Mouse (Mus musculus) neural tube, embryonic 15.5 days (tissue): ENCODE measurements around the gene Tbce. TPM values are rescaled to one million over a fixed set of nuclear protein-coding genes. Genes with fewer than 3 reads are reported as not detected.
"Not testable (repeated sequence)": the region's sequence is repeated elsewhere in the genome, so short reads cannot be mapped to it uniquely, and the experiment has no call there.

Experiments
- ATAC-seq: fragments of 200-750 bp; cut with Nextera tagmentation; 2 replicates; pipeline ENCODE4 v1.8.0; 2017; ENCODE audit warnings: mild to moderate bottlenecking, moderate TSS enrichment, moderate library complexity; ENCODE audit not compliant: low FRiP score
- H3K27ac ChIP-seq: fragments of 300-500 bp; sonication (generic); replicated peaks from 2 replicates; pipeline ENCODE4 v1.5.1; 2015; ENCODE audit warnings: mild to moderate bottlenecking, inconsistent platforms
- H3K27me3 ChIP-seq: fragments of 300-500 bp; sonication (generic); replicated peaks from 2 replicates; pipeline ENCODE4 v1.6.1; 2015; ENCODE audit warnings: inconsistent platforms
- H3K36me3 ChIP-seq: fragments of 300-500 bp; sonication (generic); 2 replicates; pipeline ENCODE4 v1.6.1; 2015; ENCODE audit warnings: inconsistent platforms
- H3K4me1 ChIP-seq: fragments of 300-500 bp; sonication (generic); 2 replicates; pipeline ENCODE4 v1.6.1; 2015; ENCODE audit warnings: inconsistent platforms
- H3K4me2 ChIP-seq: fragments of 300-500 bp; sonication (generic); 2 replicates; pipeline ENCODE4 v1.6.1; 2015; ENCODE audit warnings: inconsistent platforms, mild to moderate bottlenecking, moderate library complexity
- H3K4me3 ChIP-seq: fragments of 300-500 bp; sonication (generic); replicated peaks from 2 replicates; pipeline ENCODE4 v1.5.1; 2015; ENCODE audit warnings: mild to moderate bottlenecking, inconsistent platforms
- H3K9ac ChIP-seq: fragments of 300-500 bp; sonication (generic); replicated peaks from 2 replicates; pipeline ENCODE4 v1.6.1; 2015; ENCODE audit warnings: mild to moderate bottlenecking, inconsistent platforms
- H3K9me3 ChIP-seq: fragments of 300-500 bp; sonication (generic); replicated peaks from 2 replicates; pipeline ENCODE4 v1.6.1; 2016; ENCODE audit warnings: inconsistent platforms
- WGBS: fragments of 180-500 bp; shearing (Covaris S2); methylation state at CpG from one replicate; pipeline ENCODE4 v1.1.7; 2015; ENCODE audit warnings: mixed read lengths; 5-methylcytosine and 5-hydroxymethylcytosine counted together
- polyA plus RNA-seq: library from polyadenylated mRNA; unstranded; fragments of >200 nt; fragmentation: Nextera tagmentation; extraction: Ambion mirVana; gene quantifications from 2 replicates; pipeline ENCODE4 v1.2.1, GENCODE M21; 2015

The Tbce gene
- polyA plus RNA-seq, 1 experiment from 2014 or later, result 112 TPM

DNA sequence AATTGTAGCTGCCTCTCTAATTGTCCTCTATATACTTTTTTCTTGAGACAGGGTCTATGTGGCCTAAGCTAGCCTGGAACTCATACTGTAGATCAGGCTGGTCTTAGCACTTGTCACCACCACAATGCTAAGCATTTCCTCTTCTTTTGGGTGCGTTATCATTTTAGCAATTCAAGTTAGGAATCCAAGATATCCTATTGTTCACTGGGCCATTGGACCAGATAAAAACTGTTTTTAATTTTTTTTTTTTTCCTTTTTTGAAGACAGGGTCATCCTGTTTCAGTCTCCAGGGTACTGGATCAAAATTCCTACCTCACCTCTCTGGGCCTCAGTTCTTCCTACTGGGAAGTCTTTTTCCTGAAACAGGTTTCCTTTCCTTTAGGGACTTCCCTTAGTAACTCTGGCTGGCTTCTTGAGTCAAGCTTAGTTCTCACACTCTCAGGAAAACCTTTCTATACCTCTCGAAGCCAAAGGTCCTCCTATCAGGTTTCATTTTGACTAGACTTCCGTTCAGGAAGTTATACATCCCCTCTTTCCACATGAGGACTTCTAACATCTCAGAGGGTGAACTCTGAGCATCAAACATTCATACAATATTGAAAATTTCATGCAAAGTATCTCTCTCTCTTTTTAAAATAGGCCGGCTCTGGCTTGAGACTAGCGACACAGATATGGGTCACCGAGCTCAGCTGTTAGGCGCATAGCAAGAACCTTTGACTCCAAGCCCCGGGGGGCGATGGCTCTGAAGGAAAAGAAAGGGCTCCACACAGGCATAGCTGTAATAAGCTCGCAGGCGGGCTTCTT, 23.0 kb upstream of the Tbce start:
- no peaks in the 10 kb centered on the region for H3K27me3 ChIP-seq
- peak overlapping the region; percentile 76 for H3K4me3 ChIP-seq
- H3K4me2 ChIP-seq, result peak overlapping the region; percentile 78
- no peak for ATAC-seq
- H3K9ac ChIP-seq, result peak overlapping the region; percentile 84
- H3K9me3 ChIP-seq, result no peaks in the 10 kb centered on the region
- H3K27ac ChIP-seq, result peak overlapping the region; percentile 96
- WGBS, result 6% methylated on average over 11 of the region's 11 CpGs
- H3K4me1 ChIP-seq, result peaks cover 40% of the 10 kb centered on the region
- H3K36me3 ChIP-seq, result 0 out of 2 replicates have a peak, but pooled peaks cover 3% of the 10 kb centered on the region

DNA sequence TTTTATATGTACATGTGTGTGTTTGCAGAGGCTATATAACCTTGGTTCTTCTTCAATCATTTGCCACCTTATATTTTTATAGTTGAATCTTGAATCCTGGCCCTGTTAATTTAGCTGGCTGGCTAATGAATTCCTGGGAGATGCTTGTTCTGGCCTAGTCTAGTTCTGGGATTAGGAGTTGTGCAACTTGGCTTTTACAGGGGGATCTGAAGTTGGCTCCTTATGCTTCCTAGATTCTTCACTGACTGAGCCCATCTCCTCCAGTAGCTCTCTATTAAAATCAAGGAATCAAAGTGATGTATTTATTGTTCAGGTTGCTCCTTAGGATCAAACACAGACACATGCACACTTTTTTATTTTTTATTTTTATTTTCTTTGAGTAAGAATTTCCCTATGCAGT, 20.1 kb upstream of the Tbce start:
- ATAC-seq, result no peak
- H3K4me2 ChIP-seq, result no peak overlapping the region
- H3K27ac ChIP-seq, result no peak overlapping the region
- H3K4me3 ChIP-seq, result no peak overlapping the region
- peaks cover 20% of the 10 kb centered on the region for H3K36me3 ChIP-seq
- no peak overlapping the region for H3K9ac ChIP-seq
- H3K9me3 ChIP-seq, result no peaks in the 10 kb centered on the region
- H3K27me3 ChIP-seq, result no peaks in the 10 kb centered on the region
- H3K4me1 ChIP-seq, result peaks cover 25% of the 10 kb centered on the region

DNA sequence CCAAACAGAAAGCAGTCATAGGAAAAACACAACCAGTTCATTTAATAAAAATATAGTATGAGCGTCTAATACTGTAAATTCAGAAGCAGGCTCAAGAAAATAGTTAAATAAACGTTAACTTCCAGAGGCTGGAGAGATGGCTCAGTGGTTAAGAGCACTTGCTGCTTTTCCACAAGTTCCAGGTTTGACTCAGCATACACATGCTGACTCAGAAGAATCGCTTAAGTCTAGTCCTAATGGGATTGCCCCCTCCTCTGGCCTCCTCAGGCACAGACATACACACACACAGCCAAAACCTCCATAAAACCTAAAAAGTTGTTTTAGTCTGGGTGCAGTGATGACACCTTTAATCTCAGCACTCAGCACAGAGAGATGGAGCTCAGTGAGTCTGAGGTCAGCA, 17.4 kb upstream of the Tbce start:
- Histone ChIP-seq H3K27me3 (no peaks in the 10 kb centered on the region), H3K9ac (no peak overlapping the region), H3K9me3 (no peaks in the 10 kb centered on the region), H3K27ac (no peak overlapping the region), H3K36me3 (peaks cover 46% of the 10 kb centered on the region), H3K4me1 (peaks cover 17% of the 10 kb centered on the region), H3K4me2 (no peak overlapping the region), H3K4me3 (no peak overlapping the region)
- 97% methylated on average over 3 of the region's 3 CpGs for WGBS
- no peak for ATAC-seq

DNA sequence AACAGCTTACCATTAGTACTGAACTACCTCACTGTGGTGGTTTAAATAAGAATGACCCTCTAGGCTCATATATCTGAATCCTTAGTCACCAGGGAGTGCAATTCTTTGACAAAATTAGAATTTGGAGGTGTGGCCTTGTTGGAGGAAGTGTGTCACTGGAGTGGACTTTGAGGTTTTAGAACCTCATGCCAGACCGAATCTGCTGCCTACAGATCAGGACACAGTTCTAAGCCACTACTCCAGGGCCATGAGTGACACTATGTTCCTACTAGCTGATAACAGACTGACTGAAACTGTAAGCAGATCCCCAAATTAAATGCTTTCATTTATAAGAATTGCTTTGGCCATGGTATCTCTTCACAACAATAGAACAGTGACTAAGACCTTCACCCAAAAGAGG, 10.4 kb upstream of the Tbce start:
- no peak overlapping the region for H3K4me3 ChIP-seq
- no peak overlapping the region for H3K27ac ChIP-seq
- H3K36me3 ChIP-seq, result peaks cover 77% of the 10 kb centered on the region
- H3K27me3 ChIP-seq, result no peaks in the 10 kb centered on the region
- WGBS, result 92% methylated on average over 1 of the region's 1 CpGs
- ATAC-seq, result no peak
- no peak overlapping the region for H3K4me2 ChIP-seq
- no peaks in the 10 kb centered on the region for H3K9me3 ChIP-seq
- no peaks in the 10 kb centered on the region for H3K4me1 ChIP-seq
- H3K9ac ChIP-seq, result no peak overlapping the region

DNA sequence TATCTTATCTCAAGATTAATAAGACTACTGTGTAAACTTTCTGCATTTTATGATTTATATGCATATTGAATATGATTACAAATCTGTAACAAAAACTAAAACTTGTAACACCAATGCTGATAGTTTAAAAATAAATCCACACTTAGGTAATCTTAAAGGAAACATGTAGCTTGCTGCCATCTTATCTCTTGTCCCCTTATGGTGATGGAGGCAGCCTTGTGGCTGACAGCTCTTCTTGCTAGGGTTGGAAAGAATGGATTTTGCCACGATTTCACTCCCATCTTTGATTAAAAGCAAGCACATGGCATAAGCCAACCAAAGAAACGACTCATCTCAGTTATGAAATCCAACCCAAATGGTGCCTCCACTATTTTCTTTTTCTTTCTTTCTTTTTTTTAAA, 5.1 kb upstream of the Tbce start:
- no peaks in the 10 kb centered on the region for H3K27me3 ChIP-seq
- ATAC-seq, result no peak
- no peak overlapping the region for H3K27ac ChIP-seq
- H3K9ac ChIP-seq, result no peak overlapping the region
- no peak overlapping the region for H3K4me2 ChIP-seq
- H3K36me3 ChIP-seq, result peaks cover 33% of the 10 kb centered on the region
- 73% methylated on average over 2 of the region's 2 CpGs for WGBS
- H3K9me3 ChIP-seq, result no peaks in the 10 kb centered on the region
- H3K4me3 ChIP-seq, result no peak overlapping the region
- H3K4me1 ChIP-seq, result peaks cover 8% of the 10 kb centered on the region

DNA sequence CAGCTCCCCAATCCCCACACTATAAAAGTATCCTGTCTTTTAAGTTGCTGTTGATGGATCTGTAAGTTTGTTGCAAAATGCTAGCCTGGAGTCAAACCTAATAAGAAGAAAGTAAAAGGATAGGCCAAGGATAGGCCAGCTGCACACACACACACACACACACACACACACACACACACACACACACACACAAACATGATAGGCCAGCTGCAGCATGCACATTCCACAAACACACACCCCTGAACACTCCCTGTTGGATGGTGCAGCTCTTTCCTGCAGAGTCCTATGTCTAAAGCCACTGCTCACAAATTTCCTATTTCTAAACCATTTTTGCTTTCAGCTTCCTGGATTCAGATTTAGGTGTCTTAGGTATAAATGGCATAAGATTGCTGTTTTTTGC, 4.4 kb upstream of the Tbce start:
- H3K4me2 ChIP-seq, result no peak overlapping the region
- no peak for ATAC-seq
- H3K9ac ChIP-seq, result no peak overlapping the region
- H3K4me3 ChIP-seq, result no peak overlapping the region
- H3K4me1 ChIP-seq, result peaks cover 8% of the 10 kb centered on the region
- no peaks in the 10 kb centered on the region for H3K9me3 ChIP-seq
- H3K36me3 ChIP-seq, result peaks cover 27% of the 10 kb centered on the region
- no peaks in the 10 kb centered on the region for H3K27me3 ChIP-seq
- H3K27ac ChIP-seq, result no peak overlapping the region

DNA sequence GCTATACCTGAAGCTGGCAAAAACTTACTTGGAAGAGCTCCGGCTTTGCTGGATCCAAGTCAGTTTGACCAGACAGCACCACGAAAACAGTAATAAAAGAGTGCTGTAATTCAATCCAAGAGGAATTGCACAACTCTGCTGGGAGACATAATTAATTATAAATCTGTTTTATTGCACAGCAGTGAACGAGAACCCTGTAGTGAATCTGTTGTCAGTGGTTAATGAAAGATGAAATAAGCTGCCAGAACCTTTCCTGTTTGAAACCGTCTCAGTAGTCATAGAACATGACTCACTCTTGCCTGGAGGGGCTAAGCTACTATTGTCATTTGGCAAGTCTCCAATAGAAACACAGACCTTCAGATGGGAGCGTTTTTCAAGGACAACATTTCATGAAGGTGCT, 748 bp upstream of the Tbce start:
- 16% methylated on average over 5 of the region's 5 CpGs for WGBS
- no peak for ATAC-seq
- no peaks in the 10 kb centered on the region for H3K27me3 ChIP-seq
- H3K9ac ChIP-seq, result peak overlapping the region; percentile 86
- peak overlapping the region; percentile 98; the same call in 1 of the 2 replicates for H3K27ac ChIP-seq
- H3K4me1 ChIP-seq, result peaks cover 22% of the 10 kb centered on the region
- peak overlapping the region; percentile 68 for H3K4me3 ChIP-seq
- no peaks in the 10 kb centered on the region for H3K9me3 ChIP-seq
- peak overlapping the region; percentile 80 for H3K4me2 ChIP-seq
- H3K36me3 ChIP-seq, result peaks cover 2% of the 10 kb centered on the region; the same call in 1 of the 2 replicates

DNA sequence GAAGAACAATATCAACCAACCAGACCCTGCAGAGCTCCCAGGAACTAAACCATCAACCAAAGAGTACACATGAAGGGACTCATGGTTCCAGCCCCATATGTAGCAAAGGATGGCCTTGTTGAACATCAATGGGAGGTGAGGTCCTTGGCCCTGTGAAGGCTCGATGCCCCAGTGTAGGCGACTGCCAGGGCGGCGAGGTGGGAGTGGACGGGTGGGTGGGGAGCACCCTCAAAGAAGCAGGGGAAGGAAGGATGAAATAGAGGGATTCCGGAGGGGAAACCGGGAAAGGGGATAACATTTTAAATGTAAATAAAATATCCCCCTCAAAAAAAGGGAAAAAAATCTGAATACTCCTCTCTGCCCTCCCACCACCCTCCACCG, 537 bp downstream of the Tbce start:
- WGBS, result 3% methylated on average over 8 of the region's 8 CpGs
- H3K27me3 ChIP-seq, result no peaks in the 10 kb centered on the region
- peak; percentile 63 for ATAC-seq

DNA sequence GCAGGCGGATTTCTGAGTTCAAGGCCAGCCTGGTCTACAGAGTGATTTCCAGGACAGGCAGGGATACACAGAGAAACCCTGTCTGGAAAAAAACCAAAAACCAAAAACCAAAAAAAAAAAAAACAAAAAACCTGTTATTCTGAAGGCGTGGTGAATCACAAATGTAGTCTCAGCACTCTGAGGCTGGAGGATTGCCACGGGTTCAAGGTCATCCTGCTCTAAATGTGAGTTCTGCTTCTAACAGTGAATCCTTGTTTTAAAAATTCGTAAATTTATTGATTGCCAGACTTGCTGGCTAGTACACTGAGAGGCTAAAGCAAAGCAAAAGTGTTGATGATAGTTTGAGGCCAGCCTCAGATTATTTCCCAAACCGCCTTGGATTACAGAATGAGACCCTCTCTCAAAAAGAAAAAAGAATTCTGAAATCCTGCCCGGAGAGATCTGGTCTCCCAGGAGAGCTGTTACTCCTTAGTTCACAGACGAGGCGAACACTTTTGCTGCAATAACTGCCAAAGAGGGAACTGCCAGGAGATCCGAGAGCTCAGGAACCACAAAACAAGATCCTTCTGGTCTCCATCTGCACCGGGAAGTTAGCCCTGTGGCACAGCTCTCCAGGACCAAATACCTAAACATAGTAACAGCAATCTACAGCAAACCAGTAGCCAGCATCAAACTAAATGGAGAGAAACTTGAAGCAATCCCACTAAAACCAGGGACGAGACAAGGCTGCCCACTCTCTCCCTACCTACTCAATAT, 3.4 kb downstream of the Tbce start:
- 88% methylated on average over 11 of the region's 11 CpGs for WGBS

More for the DNA sequence above, 537 bp downstream of the Tbce start:
- H3K4me2 ChIP-seq, result peak overlapping the region; percentile 80
- H3K9me3 ChIP-seq, result no peaks in the 10 kb centered on the region
- H3K9ac ChIP-seq, result peak overlapping the region; percentile 86
- H3K4me1 ChIP-seq, result peaks cover 22% of the 10 kb centered on the region
- peak overlapping the region; percentile 98 for H3K27ac ChIP-seq
- H3K4me3 ChIP-seq, result peak overlapping the region; percentile 68
- no peaks in the 10 kb centered on the region for H3K36me3 ChIP-seq

DNA sequence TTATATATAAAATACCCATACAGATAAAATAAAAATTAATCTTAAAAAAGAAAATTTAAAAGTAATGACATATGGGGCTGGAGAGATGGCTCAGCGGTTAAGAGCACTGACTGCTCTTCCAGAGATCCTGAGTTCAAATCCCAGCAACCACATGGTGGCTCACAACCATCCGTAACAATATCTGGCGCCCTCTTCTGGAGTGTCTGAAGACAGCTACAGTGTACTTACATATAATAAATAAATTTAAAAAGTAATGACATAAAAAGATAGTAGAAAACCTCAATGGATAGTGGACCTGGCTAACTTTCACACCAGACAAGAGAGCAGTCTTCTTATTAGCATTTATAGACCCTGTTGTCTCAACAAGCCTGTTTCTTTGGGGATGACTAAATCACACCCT, 4.1 kb downstream of the Tbce start:
- H3K4me3 ChIP-seq, H3K4me2 ChIP-seq, H3K9ac ChIP-seq, H3K36me3 ChIP-seq, H3K27ac ChIP-seq, ATAC-seq, H3K27me3 ChIP-seq, H3K9me3 ChIP-seq: not testable (repeated sequence)
- WGBS, result 90% methylated on average over 3 of the region's 3 CpGs
- peaks cover 18% of the 10 kb centered on the region for H3K4me1 ChIP-seq

More for the DNA sequence above, 3.4 kb downstream of the Tbce start:
- Histone ChIP-seq H3K4me3 (no peak overlapping the region), H3K9me3 (no peaks in the 10 kb centered on the region), H3K9ac (no peak overlapping the region), H3K27me3 (no peaks in the 10 kb centered on the region), H3K27ac (no peak overlapping the region), H3K4me2 (no peak overlapping the region), H3K4me1 (peaks cover 22% of the 10 kb centered on the region), H3K36me3 (no peaks in the 10 kb centered on the region)
- ATAC-seq, result no peak

DNA sequence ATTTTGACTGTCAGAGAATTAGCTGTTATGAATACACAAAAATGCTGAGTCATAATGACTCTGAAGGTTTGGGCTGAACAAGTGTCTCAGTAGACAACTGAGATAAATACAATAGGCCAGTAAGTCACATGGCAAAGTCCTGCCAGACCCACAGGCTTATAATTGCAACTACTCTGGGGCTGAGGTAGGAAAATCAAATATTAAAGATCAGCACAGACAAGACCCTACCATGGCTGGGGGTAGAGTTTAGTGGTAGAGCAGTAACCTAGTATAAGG, 5.4 kb downstream of the Tbce start:
- ATAC-seq, result no peak
- H3K36me3 ChIP-seq, result peaks cover 2% of the 10 kb centered on the region
- H3K4me2 ChIP-seq, result no peak overlapping the region
- no peak overlapping the region for H3K4me3 ChIP-seq
- no peak overlapping the region for H3K9ac ChIP-seq
- no peaks in the 10 kb centered on the region for H3K27me3 ChIP-seq
- peaks cover 14% of the 10 kb centered on the region for H3K4me1 ChIP-seq
- no peak overlapping the region for H3K27ac ChIP-seq
- no peaks in the 10 kb centered on the region for H3K9me3 ChIP-seq

DNA sequence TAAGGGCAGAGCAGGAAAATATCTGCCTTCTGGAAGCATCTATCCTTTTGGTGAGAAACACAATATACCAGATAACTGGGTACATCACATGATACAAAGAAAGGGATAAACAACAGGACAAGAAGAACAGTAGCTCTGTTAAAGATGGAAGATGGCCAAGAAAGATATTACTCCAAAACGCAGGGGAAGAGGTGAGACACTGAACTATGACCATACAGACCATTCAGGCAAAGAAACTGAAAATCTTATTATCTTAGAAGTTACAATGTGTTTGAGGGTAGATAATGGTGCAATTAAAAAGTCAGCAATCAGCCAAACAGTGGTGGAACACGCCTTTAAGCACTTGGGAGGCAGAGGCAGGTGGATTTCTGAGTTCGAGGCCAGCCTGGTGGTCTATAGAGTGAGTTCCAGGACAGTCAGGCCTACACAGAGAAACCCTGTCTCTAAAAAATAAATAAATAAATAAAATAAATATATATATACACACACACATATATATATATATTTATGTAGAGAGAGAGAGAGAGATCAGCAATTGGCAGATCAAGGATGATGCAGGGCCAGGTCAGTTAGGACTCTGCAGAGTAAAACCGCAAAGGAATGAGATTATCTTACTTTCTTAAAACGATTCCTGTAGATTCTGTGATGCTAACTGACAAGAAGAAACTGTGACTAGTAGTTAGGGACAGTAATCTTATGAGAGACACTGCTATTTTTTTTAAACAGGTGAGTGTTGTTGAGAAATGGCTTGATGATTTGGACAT, 5.9 kb downstream of the Tbce start:
- Histone ChIP-seq H3K4me1 (peaks cover 11% of the 10 kb centered on the region), H3K27ac (no peak overlapping the region), H3K4me3 (no peak overlapping the region), H3K27me3 (no peaks in the 10 kb centered on the region), H3K36me3 (peaks cover 6% of the 10 kb centered on the region), H3K9ac (no peak overlapping the region), H3K9me3 (no peaks in the 10 kb centered on the region), H3K4me2 (no peak overlapping the region)
- 94% methylated on average over 5 of the region's 5 CpGs for WGBS
- ATAC-seq, result no peak
